Mouse (Mus musculus) kidney, adult 8-10 months (tissue): ENCODE results near the gene Ap1b1.
A peak's percentile ranks its signal among the peaks of the same experiment; 100 is the strongest.

Source experiments
- DNase-seq, 2 experiments: peaks; one replicate each; pipeline ENCODE4 v3.0.0; 2022

Ap1b1 gene

GRCm38 (mm10) chr11:4984799-4985198, 1.8 kb upstream of the Ap1b1 start:
- DNase-seq: no peak

GRCm38 (mm10) chr11:4987487-4987852, 846 bp downstream of the Ap1b1 start:
- DNase-seq: no peak

GRCm38 (mm10) chr11:4989187-4989586, 2.6 kb downstream of the Ap1b1 start:
- peak in 1 of 2 experiments; percentile 49 for DNase-seq

GRCm38 (mm10) chr11:4992471-4992870, 5.8 kb downstream of the Ap1b1 start:
- no peak for DNase-seq

- DNase-seq: no peak
Observed at GRCm38 (mm10) chr11:4995676-4996075, 9.1 kb downstream of the Ap1b1 start.

- no peak for DNase-seq
Observed at GRCm38 (mm10) chr11:4996621-4997199, 10.1 kb downstream of the Ap1b1 start.

GRCm38 (mm10) chr11:4998352-4998751, 11.7 kb downstream of the Ap1b1 start:
- peak; percentile 82 to 89 for DNase-seq

- DNase-seq: no peak
Observed at GRCm38 (mm10) chr11:4998762-4999161, 12.1 kb downstream of the Ap1b1 start.

- no peak for DNase-seq
Observed at GRCm38 (mm10) chr11:5000241-5000640, 13.6 kb downstream of the Ap1b1 start.

GRCm38 (mm10) chr11:5002826-5003225, 16.2 kb downstream of the Ap1b1 start:
- no peak for DNase-seq

GRCm38 (mm10) chr11:5005528-5005927, 18.9 kb downstream of the Ap1b1 start:
- no peak for DNase-seq

GRCm38 (mm10) chr11:5007186-5007585, 20.6 kb downstream of the Ap1b1 start:
- DNase-seq: no peak

- no peak for DNase-seq
Observed at GRCm38 (mm10) chr11:5008867-5009266, 22.2 kb downstream of the Ap1b1 start.

GRCm38 (mm10) chr11:5009354-5010074, 22.9 kb downstream of the Ap1b1 start:
- no peak for DNase-seq

GRCm38 (mm10) chr11:5010205-5010604, 23.6 kb downstream of the Ap1b1 start:
- no peak for DNase-seq

- DNase-seq: no peak
Observed at GRCm38 (mm10) chr11:5011480-5011879, 24.9 kb downstream of the Ap1b1 start.

GRCm38 (mm10) chr11:5012213-5012715, 25.6 kb downstream of the Ap1b1 start:
- DNase-seq: no peak

- peak; percentile 43 to 64 for DNase-seq
Observed at GRCm38 (mm10) chr11:5015720-5016119, 29.1 kb downstream of the Ap1b1 start.

- DNase-seq: no peak
Observed at GRCm38 (mm10) chr11:5016286-5016685, 29.7 kb downstream of the Ap1b1 start.

- no peak for DNase-seq
Observed at GRCm38 (mm10) chr11:5017506-5017905, 30.9 kb downstream of the Ap1b1 start.

GRCm38 (mm10) chr11:5025108-5025507, 38.5 kb downstream of the Ap1b1 start:
- DNase-seq: no peak

GRCm38 (mm10) chr11:5028228-5028627, 41.6 kb downstream of the Ap1b1 start:
- DNase-seq: no peak

GRCm38 (mm10) chr11:5032706-5033105, 46.1 kb downstream of the Ap1b1 start:
- DNase-seq: no peak

- peak; percentile 52 to 60 for DNase-seq
Observed at GRCm38 (mm10) chr11:5033136-5033535, 46.5 kb downstream of the Ap1b1 start.

- no peak for DNase-seq
Observed at GRCm38 (mm10) chr11:5035421-5035820, 48.8 kb downstream of the Ap1b1 start.
